In the genomic region with DNA sequence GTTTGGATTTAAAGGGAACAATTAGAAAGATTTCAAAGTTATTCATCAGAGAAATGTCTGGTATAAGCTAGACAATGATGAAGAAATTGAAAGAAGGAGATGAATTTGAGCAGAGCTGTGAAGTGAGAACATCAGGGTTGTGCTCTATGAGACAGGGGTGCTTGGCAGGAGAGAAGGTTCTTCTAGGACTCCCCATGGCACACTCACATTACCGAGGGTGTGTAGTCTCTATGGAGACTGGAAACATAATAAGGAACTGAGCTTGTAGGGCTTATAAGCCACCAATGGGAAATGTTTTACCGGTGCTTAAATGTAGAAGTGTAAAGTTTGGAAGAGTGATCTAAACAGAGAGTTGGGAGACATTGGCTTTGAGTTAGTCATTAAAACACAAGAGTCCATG, we compare ENCODE assay signal across 19 mouse cellular contexts.
DNase-seq lines count a peak whose midpoint lies in the region; ATAC-seq lines count a peak whose summit lies in the region.
"Had no signal": no experiment of that assay in that cellular context is flagged by ENCODE, and none has a peak within 500 bp of the region (broad histone marks: within the 10 kb centered on the region; RNA-seq: fewer than 3 reads in every experiment).

No protein-coding gene starts in this region.

- no peaks in the 10 kb centered on the region for H3K27me3 ChIP-seq in embryonic facial prominence, embryonic 14.5 days (replicated peaks; ENCODE audit: control insufficient read depth, insufficient read depth, low read length)
- H3K27me3 ChIP-seq in embryonic facial prominence, embryonic 10.5 days (replicated peaks; ENCODE audit: low read depth, poor library complexity, severe bottlenecking): no peaks in the 10 kb centered on the region
- no peaks in the 10 kb centered on the region for H3K27me3 ChIP-seq in limb, embryonic 13.5 days
- H3K27me3 ChIP-seq in limb, embryonic 10.5 days (ENCODE audit: low read depth, poor library complexity, severe bottlenecking): no peaks in the 10 kb centered on the region
- H3K27me3 ChIP-seq: CH12.LX, Patski had no signal

- no peaks in the 10 kb centered on the region for H3K36me3 ChIP-seq in embryonic facial prominence, embryonic 14.5 days (ENCODE audit: control insufficient read depth, insufficient read depth, low read length)
- H3K36me3 ChIP-seq in embryonic facial prominence, embryonic 10.5 days (replicated peaks): no peaks in the 10 kb centered on the region
- H3K36me3 ChIP-seq in limb, embryonic 13.5 days: no peaks in the 10 kb centered on the region
- no peaks in the 10 kb centered on the region for H3K36me3 ChIP-seq in limb, embryonic 10.5 days
- H3K36me3 ChIP-seq: G1E had no signal

- 85% methylated on average over 2 of the region's 2 CpGs for WGBS in embryonic facial prominence, embryonic 14.5 days
- WGBS in embryonic facial prominence, embryonic 10.5 days: 87% methylated on average over 2 of the region's 2 CpGs
- WGBS in limb, embryonic 13.5 days: 55% methylated on average over 2 of the region's 2 CpGs
- 94% methylated on average over 2 of the region's 2 CpGs for WGBS in limb, embryonic 10.5 days

- H3K4me3 ChIP-seq in embryonic facial prominence, embryonic 14.5 days (ENCODE audit: low read depth, low read length): no peak overlapping the region
- no peak overlapping the region for H3K4me3 ChIP-seq in embryonic facial prominence, embryonic 10.5 days
- H3K4me3 ChIP-seq in limb, embryonic 13.5 days: no peak overlapping the region
- H3K4me3 ChIP-seq in limb, embryonic 10.5 days: no peak overlapping the region

- H3K9ac ChIP-seq in embryonic facial prominence, embryonic 14.5 days (ENCODE audit: low read depth, low read length): no peak overlapping the region
- no peak overlapping the region for H3K9ac ChIP-seq in limb, embryonic 13.5 days

- H3K9me3 ChIP-seq in embryonic facial prominence, embryonic 14.5 days (ENCODE audit: control insufficient read depth, low read length): no peaks in the 10 kb centered on the region
- no peaks in the 10 kb centered on the region for H3K9me3 ChIP-seq in embryonic facial prominence, embryonic 10.5 days
- H3K9me3 ChIP-seq in limb, embryonic 13.5 days: no peaks in the 10 kb centered on the region
- H3K9me3 ChIP-seq in limb, embryonic 10.5 days (replicated peaks): no peaks in the 10 kb centered on the region
- H3K9me3 ChIP-seq: G1E had no signal

- H3K27ac ChIP-seq in embryonic facial prominence, embryonic 14.5 days (replicated peaks; ENCODE audit: low read depth, low read length): no peak overlapping the region
- H3K27ac ChIP-seq in embryonic facial prominence, embryonic 10.5 days (replicated peaks): no peak overlapping the region
- H3K27ac ChIP-seq in limb, embryonic 13.5 days: no peak overlapping the region
- H3K27ac ChIP-seq in limb, embryonic 10.5 days: no peak overlapping the region

- no peak overlapping the region for H3K4me2 ChIP-seq in embryonic facial prominence, embryonic 14.5 days (ENCODE audit: low read depth, low read length)
- no peak overlapping the region for H3K4me2 ChIP-seq in limb, embryonic 13.5 days (replicated peaks)

- peak; percentile 68; the same call in 1 of the 2 replicates for ATAC-seq in embryonic facial prominence, embryonic 14.5 days (ENCODE audit: low read depth)
- ATAC-seq in limb, embryonic 13.5 days (ENCODE audit: low FRiP score, low read depth): peak; percentile 51; the same call in 1 of the 2 replicates
- ATAC-seq: activated CD4-positive, CD25-positive, alpha-beta regulatory T cell, adult 4 months; CD4-positive, CD25-positive, alpha-beta regulatory T cell, adult 4 months; Patski had no signal

- no peaks in the 10 kb centered on the region for H3K4me1 ChIP-seq in embryonic facial prominence, embryonic 14.5 days (ENCODE audit: control insufficient read depth, insufficient read depth, low read length)
- H3K4me1 ChIP-seq in embryonic facial prominence, embryonic 10.5 days: no peaks in the 10 kb centered on the region
- H3K4me1 ChIP-seq in limb, embryonic 13.5 days: no peaks in the 10 kb centered on the region
- no peaks in the 10 kb centered on the region for H3K4me1 ChIP-seq in limb, embryonic 10.5 days

- DNase-seq in embryonic facial prominence, embryonic 14.5 days (ENCODE audit: low spot score): no peak
- DNase-seq in embryonic facial prominence, embryonic 10.5 days (ENCODE audit: low spot score): no peak
- DNase-seq in limb, embryonic 10.5 days (ENCODE audit: low spot score): no peak
- DNase-seq: adrenal gland, adult 2 months; adrenal gland, adult 8-10 months; adrenal gland, postnatal 10 days; adrenal gland, postnatal 14 days; adrenal gland, postnatal 25 days; adrenal gland, postnatal 36 days; B cell, adult 2 months; cerebellum, adult 11 months; cerebellum, adult 11-12 months; cerebellum, adult 18-20 months had no signal
